Comparison of ENCODE assay signal across 29 mouse cellular contexts in the genomic region with DNA sequence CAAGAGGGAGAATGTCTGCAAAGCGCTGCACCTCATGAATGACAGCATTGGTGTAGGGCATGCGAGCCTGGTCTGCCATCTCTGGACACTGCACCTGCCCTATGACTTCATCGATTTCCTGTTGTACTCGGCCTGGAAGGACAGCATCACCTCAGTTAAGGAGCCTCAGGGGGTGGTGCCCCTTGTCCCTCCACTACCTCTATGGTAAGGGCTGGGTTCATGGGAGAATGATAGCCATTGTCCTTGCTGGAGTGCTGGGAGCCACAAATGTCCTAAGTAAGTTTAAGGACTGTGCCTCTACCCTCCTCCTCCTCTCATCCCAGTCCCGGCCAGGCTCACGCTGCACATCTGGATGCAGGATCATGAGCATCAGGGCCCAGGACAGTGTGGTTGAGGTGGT. TPM values are rescaled to one million over a fixed set of nuclear protein-coding genes. Genes with fewer than 3 reads are reported as not detected.
"Had no signal": no experiment of that assay in that cellular context is flagged by ENCODE, and none has a peak within 500 bp of the region (broad histone marks: within the 10 kb centered on the region; RNA-seq: fewer than 3 reads in every experiment).

No protein-coding gene starts in this region.

- DNase-seq: gastrocnemius, adult 2 months; gastrocnemius, postnatal 10 days; gastrocnemius, postnatal 25 days; heart, postnatal 4 days; kidney, adult 18-20 months; kidney, postnatal 14 days; kidney, postnatal 36 days; liver; liver, embryonic 13.5 days had no signal

- H3K4me3 ChIP-seq: gastrocnemius, adult 2 months; heart, adult 2 months; heart, embryonic 13.5 days; heart, embryonic 15.5 days; hindbrain, embryonic 10.5 days; hindbrain, embryonic 12.5 days; layer of hippocampus, adult 2 months; left cerebral cortex, adult 2 months; limb, embryonic 10.5 days; limb, embryonic 12.5 days; liver, embryonic 13.5 days had no signal

- H3K36me3 ChIP-seq: hindbrain, embryonic 10.5 days; hindbrain, embryonic 12.5 days; limb, embryonic 10.5 days; limb, embryonic 12.5 days; liver, embryonic 13.5 days had no signal

- H3K27me3 ChIP-seq: heart, embryonic 13.5 days; heart, embryonic 15.5 days; hindbrain, embryonic 12.5 days; limb, embryonic 12.5 days; liver, embryonic 13.5 days had no signal

- H3K27ac ChIP-seq: gastrocnemius, adult 2 months; heart, adult 2 months; heart, embryonic 13.5 days; heart, embryonic 15.5 days; hindbrain, embryonic 12.5 days; hindbrain, embryonic 14.5 days; layer of hippocampus, adult 2 months; left cerebral cortex, adult 2 months; limb, embryonic 10.5 days; limb, embryonic 12.5 days; liver, embryonic 13.5 days had no signal

- ATAC-seq: hindbrain, embryonic 16.5 days; inflammation-experienced regulatory T-cells, adult 6 months; intestine, postnatal 0 days had no signal

- H3K9me3 ChIP-seq: heart, embryonic 13.5 days; heart, embryonic 15.5 days; hindbrain, embryonic 10.5 days; hindbrain, embryonic 12.5 days; limb, embryonic 10.5 days; limb, embryonic 12.5 days; liver, embryonic 13.5 days had no signal

- H3K4me2 ChIP-seq: heart, embryonic 11.5 days; heart, embryonic 13.5 days; heart, embryonic 15.5 days; hindbrain, embryonic 12.5 days; hindbrain, embryonic 14.5 days; limb, embryonic 12.5 days; liver, embryonic 11.5 days; liver, embryonic 13.5 days had no signal

- H3K9ac ChIP-seq: heart, embryonic 13.5 days; heart, embryonic 15.5 days; hindbrain, embryonic 12.5 days; hindbrain, embryonic 14.5 days; limb, embryonic 12.5 days; liver, embryonic 13.5 days had no signal

RNA-seq across cellular contexts. Expression of a gene that starts 21.4 kb away (rescaled TPM):
- polyA plus RNA-seq: frontal cortex, adult 2 months; heart, adult 2 months; heart, embryonic 11.5 days; heart, embryonic 13.5 days; heart, embryonic 15.5 days; heart, postnatal 0 days; hindbrain, embryonic 10.5 days; hindbrain, embryonic 12.5 days; hindbrain, embryonic 14.5 days; hindbrain, embryonic 16.5 days; inflammation-experienced regulatory T-cells, adult 6 months; intestine, postnatal 0 days; kidney, embryonic 14.5 days; kidney, embryonic 16.5 days; limb, embryonic 10.5 days; limb, embryonic 12.5 days; limb, embryonic 14.5 days; liver, embryonic 11.5 days; liver, embryonic 13.5 days had no signal
